Mouse (Mus musculus) small intestine, adult 2 months (tissue): ENCODE results near the gene Cd247. TPM values are rescaled to one million over a fixed set of nuclear protein-coding genes. Genes with fewer than 3 reads are reported as not detected.

Experiments
- H3K27ac ChIP-seq: fragments of 200-500 bp; 2 replicates; pipeline ENCODE4 v1.5.1; 2012; ENCODE audit warnings: low read depth, low read length, control low read depth, inconsistent platforms; ENCODE audit not compliant: insufficient read depth
- H3K27me3 ChIP-seq: fragments of 200-500 bp; 2 replicates; pipeline ENCODE4 v1.6.1; 2012; ENCODE audit warnings: mild to moderate bottlenecking, moderate library complexity, low read length, inconsistent platforms; ENCODE audit not compliant: control insufficient read depth, insufficient read depth
- H3K36me3 ChIP-seq: fragments of 200-500 bp; 2 replicates; pipeline ENCODE4 v1.6.1; 2012; ENCODE audit warnings: mild to moderate bottlenecking, low read length, control low read depth, inconsistent platforms; ENCODE audit not compliant: control insufficient read depth, insufficient read depth
- H3K4me1 ChIP-seq: fragments of 200-500 bp; 2 replicates; pipeline ENCODE4 v1.6.1; 2012; ENCODE audit warnings: low read length, inconsistent platforms, mixed read lengths; ENCODE audit not compliant: control insufficient read depth, insufficient read depth, insufficient read length
- H3K4me3 ChIP-seq: fragments of 200-500 bp; 2 replicates; pipeline ENCODE4 v1.5.1; 2012; ENCODE audit warnings: low read depth, mild to moderate bottlenecking, control low read depth, inconsistent platforms, low read length, moderate library complexity
- CTCF ChIP-seq: fragments of 200-500 bp; IDR thresholded peaks from 2 replicates; pipeline ENCODE4 v1.5.1; 2012; ENCODE audit warnings: low read depth, mild to moderate bottlenecking, control low read depth, inconsistent platforms, low read length, moderate library complexity, mixed read lengths; ENCODE audit not compliant: insufficient replicate concordance, insufficient read length; ENCODE audit errors: extremely low read depth
- POLR2A ChIP-seq: fragments of 200-500 bp; IDR thresholded peaks from 2 replicates; pipeline ENCODE4 v1.6.1; 2012; ENCODE audit warnings: low read depth, mild to moderate bottlenecking, control low read depth, inconsistent platforms, low read length, moderate library complexity
- WGBS: fragments of 180-500 bp; shearing (Covaris S2); methylation state at CpG from one replicate; pipeline ENCODE4 v1.1.7; 2018; 5-methylcytosine and 5-hydroxymethylcytosine counted together
- polyA plus RNA-seq: library from polyadenylated mRNA; depleted of rRNA; stranded (reverse); fragments of >200 nt; gene quantifications from 2 replicates; pipeline ENCODE4 v1.2.3, GENCODE M21; 2012

Cd247 gene
- polyA plus RNA-seq, 1 experiment = 4.8 TPM

DNA sequence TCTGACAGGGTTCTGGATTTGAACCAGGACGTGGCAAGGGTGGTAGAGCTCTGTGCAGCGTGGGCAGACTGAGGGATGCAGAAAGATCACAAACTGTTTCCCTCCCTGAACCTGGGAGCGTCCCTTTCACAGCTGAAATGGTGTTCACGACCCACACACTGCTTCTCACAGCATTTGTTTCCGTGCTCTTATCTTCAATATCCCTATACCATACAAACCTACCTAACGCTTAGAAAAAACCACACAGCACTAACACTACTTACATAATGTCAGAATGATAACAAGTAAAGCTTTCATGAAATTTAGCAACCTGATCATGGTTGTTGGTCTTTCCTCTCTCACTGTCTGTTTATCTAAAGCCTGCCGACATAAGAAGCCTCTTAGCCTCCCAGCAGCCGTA is 80.2 kb downstream of the Cd247 start:
- Histone ChIP-seq H3K4me3 (no peak overlapping the region), H3K27ac (no peak overlapping the region)

DNA sequence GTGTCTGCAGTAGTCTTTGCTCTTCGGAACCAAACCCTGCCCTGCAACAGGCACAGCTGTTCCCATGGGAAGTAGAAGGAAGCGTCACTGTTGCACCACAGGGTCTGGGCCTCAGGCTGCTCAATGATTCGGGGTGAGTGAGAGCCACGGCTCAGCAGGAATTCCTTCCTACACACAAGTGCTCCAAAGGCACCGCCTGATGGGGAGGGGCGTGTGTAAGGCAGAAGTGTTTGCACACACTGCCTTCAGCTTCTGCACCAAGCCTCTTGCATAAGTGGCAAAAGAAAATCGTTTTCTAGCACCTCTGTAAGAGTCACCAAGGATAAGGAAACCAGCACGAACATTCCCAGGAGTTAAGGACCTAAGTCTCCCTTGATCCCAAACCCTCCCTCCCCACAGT is 86.2 kb downstream of the Cd247 start:
- 64% methylated on average over 8 of the region's 8 CpGs for WGBS
- no peaks in the 10 kb centered on the region for H3K4me1 ChIP-seq
- H3K27ac ChIP-seq = no peak overlapping the region
- no peak for TF ChIP-seq CTCF
- no peak for TF ChIP-seq POLR2A
- no peaks in the 10 kb centered on the region for H3K27me3 ChIP-seq
- H3K4me3 ChIP-seq = no peak overlapping the region
- H3K36me3 ChIP-seq = peaks cover 20% of the 10 kb centered on the region

More for the DNA sequence above, 80.2 kb downstream of the Cd247 start:
- Histone ChIP-seq H3K27me3 (no peaks in the 10 kb centered on the region), H3K36me3 (peaks cover 1% of the 10 kb centered on the region; the same call in 1 of the 2 replicates), H3K4me1 (no peaks in the 10 kb centered on the region)
- no peak for TF ChIP-seq POLR2A
- no peak for TF ChIP-seq CTCF
- WGBS = 91% methylated on average over 8 of the region's 8 CpGs

DNA sequence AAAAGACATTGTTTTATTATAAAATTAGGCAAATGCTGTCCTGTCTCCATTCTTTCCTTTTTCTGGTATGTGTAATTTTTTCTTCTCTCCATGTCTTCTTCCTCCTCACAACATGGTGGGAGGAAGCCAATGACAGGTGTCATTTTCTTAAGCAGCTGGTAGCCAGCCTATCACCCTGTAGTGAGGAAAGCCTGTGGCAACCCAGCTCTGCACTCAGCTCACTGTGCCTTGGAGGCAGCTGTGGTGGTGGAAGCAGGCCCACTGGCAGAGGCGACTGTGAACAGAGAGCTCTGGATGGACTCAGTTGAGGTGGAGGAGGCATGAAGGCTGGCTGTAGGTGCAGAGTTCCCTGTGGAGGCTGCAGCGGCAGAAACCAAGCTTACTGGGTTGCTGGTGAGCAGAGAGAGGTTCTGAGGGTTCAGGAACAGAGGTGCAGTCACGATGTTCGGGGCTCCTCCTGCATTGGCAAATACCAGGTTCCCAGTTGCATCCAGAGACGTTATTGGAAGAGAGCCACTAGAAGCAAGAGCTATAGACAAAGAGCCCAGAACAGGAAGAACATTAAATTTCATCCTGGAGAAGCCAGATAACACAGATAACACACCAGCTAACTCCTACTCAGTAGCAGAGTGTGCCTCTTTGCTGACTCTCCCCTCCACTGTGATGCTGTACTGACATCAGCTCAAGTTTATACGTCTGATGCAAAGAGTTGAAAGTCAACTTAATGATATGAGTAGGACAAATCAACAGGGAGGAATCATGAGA is 87.2 kb downstream of the Cd247 start:
- 81% methylated on average over 6 of the region's 6 CpGs for WGBS
- TF ChIP-seq CTCF (no peak), POLR2A (no peak)
- peaks cover 23% of the 10 kb centered on the region for H3K36me3 ChIP-seq
- no peak overlapping the region for H3K4me3 ChIP-seq
- H3K27me3 ChIP-seq = no peaks in the 10 kb centered on the region
- no peaks in the 10 kb centered on the region for H3K4me1 ChIP-seq
- H3K27ac ChIP-seq = no peak overlapping the region

DNA sequence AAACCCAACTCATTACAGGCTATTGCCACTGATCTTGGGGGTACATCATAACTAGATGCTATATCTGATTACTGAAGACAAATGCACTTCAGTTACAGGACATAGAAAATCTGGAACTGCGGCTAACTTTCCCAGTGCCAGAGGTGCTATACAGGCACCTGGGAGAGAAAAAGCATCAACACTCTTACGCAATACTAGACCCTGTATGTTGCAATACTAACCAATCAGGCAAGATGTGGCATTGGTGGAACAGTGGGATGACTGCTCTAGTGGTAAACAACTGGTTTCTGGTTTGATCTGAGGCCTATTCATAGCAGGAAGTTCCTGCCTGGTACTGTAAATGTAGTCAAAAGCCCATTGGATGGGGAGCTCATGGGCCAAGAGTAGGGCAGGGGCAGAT is 90.3 kb downstream of the Cd247 start:
- H3K4me1 ChIP-seq = no peaks in the 10 kb centered on the region
- TF ChIP-seq CTCF = no peak
- TF ChIP-seq POLR2A = no peak
- 99% methylated on average over 2 of the region's 2 CpGs for WGBS
- H3K4me3 ChIP-seq = no peak overlapping the region
- peaks cover 28% of the 10 kb centered on the region for H3K36me3 ChIP-seq
- no peak overlapping the region for H3K27ac ChIP-seq
- no peaks in the 10 kb centered on the region for H3K27me3 ChIP-seq

DNA sequence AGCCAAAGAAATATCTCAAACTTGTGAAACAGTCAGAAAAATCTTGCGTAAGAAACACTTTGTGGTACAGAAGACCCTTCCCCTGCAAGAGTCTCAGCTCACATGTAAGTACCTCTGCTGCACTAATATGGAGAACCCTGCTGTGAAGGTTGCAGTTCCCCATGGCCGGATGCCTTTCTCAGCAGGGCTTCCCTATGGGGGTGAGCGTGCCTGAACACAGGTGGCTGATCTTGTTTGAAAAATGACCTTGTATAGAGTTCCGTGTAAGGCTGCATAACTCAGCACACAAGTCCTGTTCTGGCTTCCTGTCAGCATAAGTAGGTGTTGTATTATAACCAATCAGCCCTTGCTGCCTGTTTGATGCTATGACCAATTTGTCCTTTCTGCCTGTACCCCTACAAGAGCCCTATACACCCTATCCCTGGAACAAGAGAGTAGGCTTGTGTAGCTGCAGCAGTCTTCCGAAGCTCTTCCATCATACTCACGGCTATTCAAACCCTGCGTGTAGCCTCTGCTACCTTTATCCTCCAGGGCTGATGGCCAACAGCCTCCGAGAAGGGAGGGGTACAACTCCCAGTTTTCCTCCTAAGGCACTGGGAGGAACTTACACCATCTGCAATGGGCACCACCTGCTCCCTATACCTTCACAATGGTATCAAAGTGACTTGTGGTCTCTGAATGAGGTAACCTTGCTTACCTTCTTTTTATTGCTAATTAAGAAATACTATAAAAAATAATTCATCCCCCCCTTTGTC is 93.8 kb downstream of the Cd247 start:
- H3K27me3 ChIP-seq = no peaks in the 10 kb centered on the region
- 82% methylated on average over 8 of the region's 8 CpGs for WGBS
- no peak overlapping the region for H3K27ac ChIP-seq
- peaks cover 17% of the 10 kb centered on the region for H3K36me3 ChIP-seq
- H3K4me1 ChIP-seq = no peaks in the 10 kb centered on the region
- no peak overlapping the region for H3K4me3 ChIP-seq
- TF ChIP-seq CTCF (no peak), POLR2A (no peak)

DNA sequence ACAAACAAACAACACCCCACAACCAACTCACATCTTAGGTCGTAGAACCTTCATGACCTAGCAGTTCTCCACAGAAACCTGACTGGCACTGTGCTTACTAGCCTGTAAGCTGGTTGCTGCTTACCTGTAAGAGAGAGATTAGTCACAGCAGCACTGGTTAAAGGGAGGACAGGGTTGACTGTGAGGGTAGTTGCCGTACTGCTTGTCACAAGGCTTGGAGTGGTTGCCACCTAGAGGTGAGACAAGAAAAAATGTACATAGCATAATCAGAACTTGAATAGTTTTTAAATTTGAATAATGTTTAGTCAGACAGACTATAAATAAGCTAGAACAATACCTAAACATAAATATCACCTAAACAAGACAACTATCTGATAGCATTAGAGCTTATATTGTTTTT is 103.2 kb downstream of the Cd247 start:
- Histone ChIP-seq H3K27me3 (no peaks in the 10 kb centered on the region), H3K4me1 (no peaks in the 10 kb centered on the region), H3K27ac (no peak overlapping the region), H3K4me3 (no peak overlapping the region), H3K36me3 (peaks cover 27% of the 10 kb centered on the region)
- WGBS = 91% methylated on average over 2 of the region's 2 CpGs
- TF ChIP-seq CTCF (no peak), POLR2A (no peak)

DNA sequence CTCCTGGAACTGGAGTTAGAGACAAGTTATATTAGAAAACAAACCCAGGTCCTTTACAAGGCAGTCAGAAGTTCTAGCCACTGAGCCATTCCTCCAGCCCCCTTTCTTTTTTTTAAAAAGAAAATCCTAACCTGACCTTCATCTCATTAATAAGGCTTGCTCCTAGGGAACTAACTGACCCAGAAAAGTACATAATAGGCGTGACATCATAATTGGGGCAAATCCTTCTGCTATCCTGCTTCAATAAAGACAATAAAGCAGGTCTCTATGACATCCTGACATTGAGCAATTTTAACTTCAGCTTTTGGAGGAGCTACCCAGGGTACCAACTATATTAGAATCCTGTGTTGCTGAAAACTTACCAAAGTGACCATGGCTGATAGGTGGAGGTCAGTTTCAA is 115.1 kb downstream of the Cd247 start:
- WGBS = 73% methylated on average over 1 of the region's 1 CpGs
- Histone ChIP-seq H3K4me3 (no peak overlapping the region), H3K4me1 (no peaks in the 10 kb centered on the region), H3K27me3 (no peaks in the 10 kb centered on the region), H3K36me3 (peaks cover 36% of the 10 kb centered on the region), H3K27ac (no peak overlapping the region)
- no peak for TF ChIP-seq CTCF
- no peak for TF ChIP-seq POLR2A
